Mouse (Mus musculus): ENCODE results near the gene Tmem211. TPM values are rescaled to one million over a fixed set of nuclear protein-coding genes. Genes with fewer than 3 reads are reported as not detected.

The Tmem211 gene
- polyA plus RNA-seq, 1 experiment from 2014 or later: 1.3 TPM

DNA sequence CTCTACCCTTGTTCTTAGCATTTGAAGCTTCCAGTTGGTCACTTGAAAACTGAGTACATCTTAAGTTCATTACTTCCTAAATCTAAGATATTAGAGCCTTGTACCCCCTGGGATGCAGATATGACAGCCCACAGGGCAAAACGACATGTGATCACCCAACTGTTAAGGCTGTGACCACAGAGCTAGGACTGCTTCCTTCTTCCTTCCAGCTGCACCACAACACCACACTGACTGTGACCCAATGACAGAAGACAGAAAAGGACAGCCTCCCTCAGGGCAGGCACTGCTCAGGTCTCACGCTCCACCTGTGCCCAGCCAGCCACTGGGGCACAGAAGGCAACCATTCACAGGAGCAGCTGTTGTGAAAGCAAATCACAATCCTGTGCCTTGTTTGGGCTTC, 57.0 kb downstream of the Tmem211 start:
- no peaks in the 10 kb centered on the region for H3K36me3 ChIP-seq
- H3K27me3 ChIP-seq: peaks cover 36% of the 10 kb centered on the region
- no peak overlapping the region for H3K27ac ChIP-seq (replicated peaks)
- WGBS: 67% methylated on average over 2 of the region's 2 CpGs
- no peak overlapping the region for H3K4me2 ChIP-seq (replicated peaks)
- H3K9me3 ChIP-seq (replicated peaks): no peaks in the 10 kb centered on the region
- no peak overlapping the region for H3K4me3 ChIP-seq (replicated peaks)
- no peak for ATAC-seq (ENCODE audit: insufficient number of reproducible peaks, low FRiP score, low TSS enrichment, low read depth)
- H3K9ac ChIP-seq: no peak overlapping the region
- peaks cover 5% of the 10 kb centered on the region for H3K4me1 ChIP-seq

DNA sequence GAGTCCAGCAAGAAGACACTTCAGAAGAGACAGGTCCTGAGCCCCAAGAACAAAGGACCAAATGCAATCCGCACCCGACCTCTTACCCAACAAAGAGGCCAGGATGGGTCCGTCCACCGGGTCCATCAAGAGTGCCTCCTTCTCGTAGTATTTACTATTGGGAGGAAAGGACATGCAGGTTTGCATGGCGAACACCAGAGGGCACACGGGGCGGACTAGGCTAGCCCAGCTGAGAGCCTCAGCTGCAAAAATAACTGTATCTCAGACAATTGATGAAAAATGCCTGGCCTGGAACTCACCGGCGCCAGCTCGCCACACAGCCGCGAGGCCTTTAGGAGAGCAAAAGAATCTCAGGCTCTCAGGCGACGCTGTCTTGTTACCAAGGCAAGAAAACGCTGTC, 58.8 kb downstream of the Tmem211 start:
- Histone ChIP-seq H3K4me1 (peaks cover 5% of the 10 kb centered on the region), H3K9me3 (replicated peaks) (no peaks in the 10 kb centered on the region), H3K4me3 (replicated peaks) (no peak overlapping the region), H3K27me3 (peaks cover 52% of the 10 kb centered on the region), H3K9ac (no peak overlapping the region), H3K36me3 (no peaks in the 10 kb centered on the region), H3K27ac (replicated peaks) (no peak overlapping the region), H3K4me2 (replicated peaks) (no peak overlapping the region)
- no peak for ATAC-seq (ENCODE audit: insufficient number of reproducible peaks, low FRiP score, low TSS enrichment, low read depth)
- 60% methylated on average over 16 of the region's 16 CpGs for WGBS

DNA sequence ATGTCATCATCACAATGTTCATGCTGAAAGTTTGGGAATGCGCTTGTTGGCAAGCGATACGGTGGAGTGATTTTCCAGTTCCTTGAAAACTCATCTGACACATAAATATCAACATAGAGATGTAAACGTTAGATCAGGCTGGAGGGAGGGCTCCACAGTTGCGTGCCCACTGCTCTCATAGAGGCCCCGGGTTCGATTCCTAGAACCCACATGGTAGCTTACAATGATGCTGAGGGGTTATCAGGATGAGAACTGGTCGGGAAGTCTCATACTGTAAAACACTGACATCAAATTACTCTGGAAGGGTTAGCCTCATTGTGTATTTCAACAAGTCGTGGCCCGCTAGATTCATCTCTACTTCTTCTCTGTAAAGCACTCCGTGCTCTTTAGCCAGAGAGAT, 59.3 kb downstream of the Tmem211 start:
- Histone ChIP-seq H3K9me3 (replicated peaks) (no peaks in the 10 kb centered on the region), H3K36me3 (no peaks in the 10 kb centered on the region), H3K27ac (replicated peaks) (no peak overlapping the region), H3K27me3 (peaks cover 54% of the 10 kb centered on the region), H3K4me3 (replicated peaks) (no peak overlapping the region), H3K4me1 (peaks cover 5% of the 10 kb centered on the region), H3K4me2 (replicated peaks) (no peak overlapping the region), H3K9ac (no peak overlapping the region)
- ATAC-seq (ENCODE audit: insufficient number of reproducible peaks, low FRiP score, low TSS enrichment, low read depth): no peak
- 68% methylated on average over 11 of the region's 11 CpGs for WGBS

DNA sequence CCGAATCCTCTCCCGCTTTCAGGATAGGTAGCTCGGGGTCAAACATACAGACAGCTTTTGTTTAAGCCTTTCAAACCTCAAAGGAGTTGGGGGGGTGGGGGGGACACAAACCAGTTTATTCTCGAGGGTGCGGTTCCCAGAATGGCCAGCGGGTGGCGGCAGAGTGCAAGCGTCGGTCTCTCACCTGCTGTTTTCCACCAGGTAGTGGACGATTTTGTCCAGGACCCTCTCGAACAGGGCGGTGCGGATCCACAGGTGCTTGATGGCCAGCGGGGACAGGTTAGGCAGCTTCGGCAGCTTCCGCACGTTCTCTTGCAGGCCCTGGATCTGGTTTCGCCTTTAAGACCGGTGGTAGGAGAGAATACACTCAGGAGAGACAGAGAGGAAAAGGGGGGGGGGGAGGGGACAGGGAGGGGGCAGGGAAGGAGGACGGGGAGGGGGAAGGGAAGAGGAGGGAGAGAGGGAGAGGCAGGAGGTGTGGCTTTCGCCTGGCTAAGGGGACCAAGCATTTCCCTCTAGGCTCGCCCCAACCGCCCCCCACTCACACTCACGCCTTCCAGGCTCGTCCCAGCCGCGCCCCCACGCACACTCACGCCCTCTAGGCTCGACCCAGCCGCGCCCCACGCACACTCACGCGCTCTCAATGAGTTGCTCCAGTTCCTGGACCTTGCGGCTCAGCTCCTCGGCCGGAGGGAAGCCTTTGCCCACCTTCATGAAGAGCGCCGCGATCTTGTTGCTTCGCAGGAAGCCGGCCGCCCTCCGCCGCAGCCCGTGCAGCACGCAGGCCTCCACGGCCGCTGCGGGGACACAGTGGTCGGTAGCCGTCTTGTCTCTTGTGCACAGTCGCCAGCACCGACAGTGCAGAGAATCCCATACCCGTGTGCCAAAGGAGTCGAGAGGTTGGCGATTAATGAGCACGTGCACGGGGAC, 60.1 kb downstream of the Tmem211 start:
- Histone ChIP-seq H3K4me3 (replicated peaks) (peak overlapping the region; percentile 15; the same call in 1 of the 2 replicates), H3K27ac (replicated peaks) (no peak overlapping the region), H3K4me2 (replicated peaks) (peak overlapping the region; percentile 35; the same call in 1 of the 2 replicates), H3K9me3 (replicated peaks) (no peaks in the 10 kb centered on the region), H3K4me1 (peaks cover 5% of the 10 kb centered on the region), H3K9ac (no peak overlapping the region), H3K27me3 (peaks cover 57% of the 10 kb centered on the region), H3K36me3 (no peaks in the 10 kb centered on the region)
- 3% methylated on average over 59 of the region's 60 CpGs for WGBS
- no peak for ATAC-seq (ENCODE audit: insufficient number of reproducible peaks, low FRiP score, low TSS enrichment, low read depth)

DNA sequence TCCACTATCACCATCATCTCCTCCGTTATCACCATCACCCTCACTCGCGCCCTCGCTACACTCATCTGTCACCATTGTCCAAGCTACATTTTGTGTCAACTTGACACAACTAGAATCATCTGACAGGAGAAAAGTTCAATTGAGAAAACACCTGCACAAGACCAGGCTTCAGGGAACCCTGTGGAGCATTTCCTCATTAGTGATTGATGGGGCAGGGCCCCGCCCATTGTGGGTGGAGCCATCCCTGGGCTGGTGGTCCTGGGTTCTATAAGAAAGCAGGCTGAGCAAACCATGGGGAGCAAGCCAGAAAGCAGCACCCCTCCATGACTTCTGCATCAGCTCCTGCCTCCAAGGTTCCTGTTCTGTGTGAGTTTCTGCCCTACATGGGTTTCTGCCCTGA, 61.1 kb downstream of the Tmem211 start:
- Histone ChIP-seq H3K4me3 (replicated peaks) (no peak overlapping the region), H3K27ac (replicated peaks) (no peak overlapping the region), H3K36me3 (no peaks in the 10 kb centered on the region), H3K9ac (no peak overlapping the region), H3K4me2 (replicated peaks) (no peak overlapping the region), H3K27me3 (peaks cover 57% of the 10 kb centered on the region), H3K9me3 (replicated peaks) (no peaks in the 10 kb centered on the region), H3K4me1 (peaks cover 5% of the 10 kb centered on the region)
- no peak for ATAC-seq (ENCODE audit: insufficient number of reproducible peaks, low FRiP score, low TSS enrichment, low read depth)
- WGBS: 60% methylated on average over 5 of the region's 5 CpGs

DNA sequence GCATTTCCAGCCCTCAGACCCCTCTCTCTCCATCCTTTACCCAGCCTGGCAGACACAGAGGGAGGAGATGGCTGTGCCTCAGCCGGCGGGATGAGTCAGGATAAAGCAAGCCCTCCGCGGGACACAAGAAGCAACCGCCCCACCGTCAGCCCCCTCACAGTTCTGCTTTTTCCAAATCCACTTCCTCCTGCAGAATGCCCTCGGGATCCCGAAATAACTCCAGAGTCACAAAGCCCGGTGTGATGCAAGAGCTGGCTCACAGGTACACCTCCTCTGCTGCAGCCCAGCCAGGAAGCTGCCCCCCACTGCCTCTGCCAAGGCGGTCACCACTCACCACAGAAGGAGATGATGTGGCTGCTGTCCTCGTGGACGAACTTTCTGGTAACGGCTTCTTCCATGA, 61.8 kb downstream of the Tmem211 start:
- H3K4me1 ChIP-seq: peaks cover 5% of the 10 kb centered on the region
- peaks cover 57% of the 10 kb centered on the region for H3K27me3 ChIP-seq
- no peak overlapping the region for H3K4me2 ChIP-seq (replicated peaks)
- no peak overlapping the region for H3K27ac ChIP-seq (replicated peaks)
- WGBS: 41% methylated on average over 13 of the region's 13 CpGs
- no peaks in the 10 kb centered on the region for H3K36me3 ChIP-seq
- no peak overlapping the region for H3K4me3 ChIP-seq (replicated peaks)
- no peak for ATAC-seq (ENCODE audit: insufficient number of reproducible peaks, low FRiP score, low TSS enrichment, low read depth)
- H3K9me3 ChIP-seq (replicated peaks): no peaks in the 10 kb centered on the region
- H3K9ac ChIP-seq: no peak overlapping the region

Other genes starting within 250 kb of the Tmem211 start
- gene Grk3, start 211.1 kb upstream of the Tmem211 start, polyA plus RNA-seq (2015; fragmentation: Nextera tagmentation; extraction: Ambion mirVana): 12.8 and 13.1 TPM in 2 replicates
- gene Crybb2, start 156.8 kb upstream of the Tmem211 start, polyA plus RNA-seq (2015; fragmentation: Nextera tagmentation; extraction: Ambion mirVana): not detected in 2 replicates
- 5.0 and 5.4 TPM in 2 replicates for gene Crybb3, start 145.3 kb upstream of the Tmem211 start, polyA plus RNA-seq (2015; fragmentation: Nextera tagmentation; extraction: Ambion mirVana)
- 14.2 and 16.4 TPM in 2 replicates for gene 2900026A02Rik, start 5.7 kb upstream of the Tmem211 start, polyA plus RNA-seq (2015; fragmentation: Nextera tagmentation; extraction: Ambion mirVana)
- 2.9 and 3.3 TPM in 2 replicates for gene Sgsm1, start 83.9 kb downstream of the Tmem211 start, polyA plus RNA-seq (2015; fragmentation: Nextera tagmentation; extraction: Ambion mirVana)
- gene Aym1, start 130.4 kb downstream of the Tmem211 start, polyA plus RNA-seq (2015; fragmentation: Nextera tagmentation; extraction: Ambion mirVana): not detected in 2 replicates